ENCODE assay signal across 20 mouse cellular contexts in the genomic region with DNA sequence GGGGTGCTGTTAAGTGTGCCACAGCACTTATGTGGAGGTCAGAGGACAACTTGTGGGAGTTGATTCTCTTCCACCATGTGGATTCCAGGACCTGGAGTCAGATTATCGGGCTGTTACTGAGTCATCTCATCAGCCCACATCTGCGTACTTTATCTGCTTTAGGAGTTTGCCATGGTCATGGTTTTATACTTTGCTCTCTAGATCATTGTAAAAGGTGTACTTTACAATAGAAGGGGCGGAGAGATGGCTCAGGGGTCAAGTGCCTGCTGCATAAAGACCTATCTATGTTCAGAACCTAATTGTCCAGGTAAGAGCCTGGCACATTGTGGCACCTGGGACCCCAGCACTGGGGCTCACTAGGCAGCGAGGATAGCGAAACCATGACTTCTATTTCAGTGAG. TPM values are rescaled to one million over a fixed set of nuclear protein-coding genes. Genes with fewer than 3 reads are reported as not detected.
"Had no signal": no experiment of that assay in that cellular context is flagged by ENCODE, and none has a peak within 500 bp of the region (broad histone marks: within the 10 kb centered on the region; RNA-seq: fewer than 3 reads in every experiment).

No protein-coding gene starts in this region.

- H3K4me2 ChIP-seq: lung, embryonic 14.5 days; midbrain, embryonic 12.5 days; neural tube, embryonic 12.5 days had no signal

- DNase-seq: lung, adult 18-20 months; lung, embryonic 14.5 days; lung, postnatal 10 days; lung, postnatal 4 days; midbrain, embryonic 14.5 days; right cerebral cortex, postnatal 14 days; spleen, adult 18-20 months; thymus, postnatal 36 days had no signal

- H3K9ac ChIP-seq: liver, embryonic 14.5 days; lung, embryonic 14.5 days; midbrain, embryonic 12.5 days; neural tube, embryonic 12.5 days had no signal

- H3K9me3 ChIP-seq: midbrain, embryonic 10.5 days; midbrain, embryonic 12.5 days; neural tube, embryonic 12.5 days had no signal

- H3K4me1 ChIP-seq: midbrain, embryonic 10.5 days; midbrain, embryonic 12.5 days; neural tube, embryonic 12.5 days had no signal

- H3K27me3 ChIP-seq: midbrain, embryonic 12.5 days; neural tube, embryonic 12.5 days had no signal

- ATAC-seq: midbrain, embryonic 16.5 days had no signal

- H3K4me3 ChIP-seq: midbrain, embryonic 10.5 days; midbrain, embryonic 12.5 days; neural tube, embryonic 12.5 days had no signal

- H3K27ac ChIP-seq: liver, embryonic 14.5 days; midbrain, embryonic 10.5 days; midbrain, embryonic 12.5 days; neural tube, embryonic 12.5 days had no signal

RNA-seq across cellular contexts. Expression of a gene that starts 48.9 kb away (rescaled TPM):
- total RNA-seq: megakaryocyte, adult 5-6 weeks; megakaryocyte-erythroid progenitor cell, adult 5-6 weeks; monocyte, adult 5-6 weeks; neutrophil, adult 5-6 weeks had no signal
- polyA plus RNA-seq: liver, embryonic 14.5 days; liver, embryonic 16.5 days; lung, embryonic 16.5 days; stomach, embryonic 14.5 days had no signal
